Mouse (Mus musculus) E14TG2a.4 (cell line): ENCODE measurements at regions not wholly inside any gene's neighbourhood (a gene's known extent, or its start where the extent isn't known, plus 50 kb on each side); places are given as distances from the start of the nearest gene placed in this dataset.

Experiments
- CTCF ChIP-seq: conservative IDR thresholded peaks from 2 replicates; pipeline ENCODE4 v1.5.1; 2014; ENCODE audit warnings: low read length
- POU5F1 ChIP-seq: IDR thresholded peaks from 2 replicates; pipeline ENCODE4 v1.6.1; 2014; ENCODE audit warnings: low read length, borderline replicate concordance

- no peak for TF ChIP-seq CTCF
- no peak for TF ChIP-seq POU5F1
Measured at GRCm38 (mm10) chr12:110154963-110155325, 123.9 kb upstream of the Dio3 start.
